Mouse (Mus musculus): ENCODE measurements around the gene Reep1.

Reep1 gene

DNA sequence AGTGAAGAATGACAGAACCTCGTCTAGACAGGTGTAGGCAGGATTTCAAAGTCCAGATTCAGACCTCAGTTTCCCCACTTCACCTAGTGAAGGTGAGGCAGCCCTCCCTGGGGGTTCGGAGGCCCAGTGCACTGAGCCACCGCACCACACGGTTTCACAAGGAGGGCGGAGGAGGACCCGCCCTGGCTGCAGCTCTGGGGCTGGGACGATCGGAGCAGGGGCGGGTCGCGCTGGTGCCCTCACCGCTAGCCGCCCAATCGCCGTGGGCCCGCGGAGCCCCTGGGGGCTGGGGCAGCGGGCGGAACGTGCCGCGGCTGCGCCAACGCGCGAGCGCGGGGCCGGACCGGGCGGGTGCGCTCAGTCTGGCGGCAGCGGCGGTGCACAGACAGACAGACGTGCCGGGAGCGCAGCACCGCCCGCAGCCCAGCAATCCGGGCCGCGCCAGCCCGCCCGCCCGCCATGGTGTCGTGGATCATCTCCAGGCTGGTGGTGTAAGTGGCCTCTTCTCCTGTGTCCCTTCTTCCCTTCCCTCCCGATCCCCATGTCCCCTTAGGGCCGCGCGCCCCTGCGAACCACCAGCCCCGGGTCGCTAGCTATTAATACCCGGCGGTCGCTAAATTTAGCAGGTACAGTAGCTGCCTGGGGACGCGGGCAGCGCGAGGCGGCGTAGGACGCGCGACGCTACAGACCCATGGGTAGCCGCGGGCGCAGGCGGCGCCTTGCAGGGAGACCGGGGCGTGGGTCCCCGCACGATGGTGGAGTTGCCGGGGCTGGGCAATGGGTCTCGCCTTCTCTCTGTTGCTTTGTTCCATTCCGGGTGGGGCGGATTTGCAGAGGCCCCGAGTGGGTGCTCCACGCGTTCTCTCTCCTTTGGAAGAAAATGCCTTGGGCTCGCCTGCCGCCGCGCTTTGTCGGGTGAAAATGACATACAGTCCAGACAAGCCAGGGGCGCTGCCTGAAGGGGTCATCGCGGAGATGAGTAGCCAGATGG is at the start of gene Reep1:
Gene Reep1 (plus strand): TSS at position 51 of the 991 bp plus-strand sequence.
- TF ChIP-seq NANOG (IDR thresholded peaks at IDR 0.05; ENCODE audit: borderline replicate concordance, low read length) = no peak
- no peak for TF ChIP-seq CTCF (conservative IDR thresholded peaks at IDR 0.05; ENCODE audit: low read length)
- no peak for TF ChIP-seq POU5F1 (IDR thresholded peaks at IDR 0.05; ENCODE audit: borderline replicate concordance, low read length)
- Histone ChIP-seq H3K9me3 (ENCODE audit: low read length) (no peaks in the 10 kb centered on the region), H3K36me3 (ENCODE audit: insufficient read depth, low read length) (no peaks in the 10 kb centered on the region), H3K27me3 (ENCODE audit: insufficient read depth, low read length) (peaks cover 63% of the 10 kb centered on the region), H3K4me1 (replicated peaks; ENCODE audit: low read depth, low read length) (peaks cover 17% of the 10 kb centered on the region), H3K4me3 (replicated peaks; ENCODE audit: low read length) (peak within 1 kb of the TSS; percentile 82)

DNA sequence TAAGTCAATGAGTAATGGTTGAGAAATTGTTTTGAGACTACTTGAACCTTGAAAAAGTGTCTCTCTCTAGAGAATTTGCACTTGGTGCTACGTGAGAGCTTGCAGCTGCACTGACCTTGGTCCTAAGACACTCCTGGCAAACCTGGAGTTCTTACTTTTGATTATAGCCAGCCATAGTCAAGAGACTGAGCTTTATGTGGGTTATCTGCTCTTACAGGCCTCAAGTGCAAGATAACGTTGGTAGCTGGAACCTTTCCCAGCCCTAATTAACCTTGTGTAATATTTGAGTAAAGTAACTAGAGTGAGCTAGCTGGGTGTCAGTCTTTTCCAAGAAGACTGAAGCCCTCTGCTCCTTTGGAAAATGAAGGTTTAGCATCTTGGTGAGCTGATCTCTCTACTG is 49.1 kb upstream of the Reep1 start:
- Histone ChIP-seq H3K36me3 (ENCODE audit: insufficient read depth, low read length) (no peaks in the 10 kb centered on the region), H3K4me3 (replicated peaks; ENCODE audit: low read length) (no peak overlapping the region)
- TF ChIP-seq NANOG (IDR thresholded peaks at IDR 0.05; ENCODE audit: borderline replicate concordance, low read length) (no peak), POU5F1 (IDR thresholded peaks at IDR 0.05; ENCODE audit: borderline replicate concordance, low read length) (no peak), CTCF (conservative IDR thresholded peaks at IDR 0.05; ENCODE audit: low read length) (no peak)

DNA sequence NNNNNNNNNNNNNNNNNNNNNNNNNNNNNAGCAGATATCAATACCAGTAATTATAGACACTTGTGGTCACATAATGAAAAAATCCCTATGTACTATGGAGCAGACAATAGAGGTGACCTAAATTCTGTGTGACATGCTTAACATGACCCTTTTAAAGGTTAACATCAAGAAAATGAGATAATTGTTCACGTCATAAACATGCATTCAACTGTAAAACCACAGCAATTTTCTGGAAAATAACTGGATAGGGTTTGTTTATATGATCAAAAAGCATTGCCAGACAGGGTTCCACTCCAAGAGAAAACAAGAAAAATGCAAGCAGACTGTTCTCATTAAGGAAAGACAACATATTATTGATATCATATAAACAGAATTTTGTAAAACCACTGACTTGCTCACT is 42.9 kb upstream of the Reep1 start:
- Histone ChIP-seq H3K27me3 (ENCODE audit: insufficient read depth, low read length) (no peaks in the 10 kb centered on the region; the same call in 1 of the 2 replicates), H3K9me3 (ENCODE audit: low read length) (no peaks in the 10 kb centered on the region), H3K36me3 (ENCODE audit: insufficient read depth, low read length) (no peaks in the 10 kb centered on the region), H3K4me1 (replicated peaks; ENCODE audit: low read depth, low read length) (no peaks in the 10 kb centered on the region), H3K4me3 (replicated peaks; ENCODE audit: low read length) (no peak overlapping the region)
- TF ChIP-seq POU5F1 (IDR thresholded peaks at IDR 0.05; ENCODE audit: borderline replicate concordance, low read length) (no peak), NANOG (IDR thresholded peaks at IDR 0.05; ENCODE audit: borderline replicate concordance, low read length) (no peak), CTCF (conservative IDR thresholded peaks at IDR 0.05; ENCODE audit: low read length) (no peak)

More for the DNA sequence above, 49.1 kb upstream of the Reep1 start:
- Histone ChIP-seq H3K9me3 (ENCODE audit: low read length) (no peaks in the 10 kb centered on the region), H3K27me3 (ENCODE audit: insufficient read depth, low read length) (no peaks in the 10 kb centered on the region), H3K4me1 (replicated peaks; ENCODE audit: low read depth, low read length) (no peaks in the 10 kb centered on the region)

DNA sequence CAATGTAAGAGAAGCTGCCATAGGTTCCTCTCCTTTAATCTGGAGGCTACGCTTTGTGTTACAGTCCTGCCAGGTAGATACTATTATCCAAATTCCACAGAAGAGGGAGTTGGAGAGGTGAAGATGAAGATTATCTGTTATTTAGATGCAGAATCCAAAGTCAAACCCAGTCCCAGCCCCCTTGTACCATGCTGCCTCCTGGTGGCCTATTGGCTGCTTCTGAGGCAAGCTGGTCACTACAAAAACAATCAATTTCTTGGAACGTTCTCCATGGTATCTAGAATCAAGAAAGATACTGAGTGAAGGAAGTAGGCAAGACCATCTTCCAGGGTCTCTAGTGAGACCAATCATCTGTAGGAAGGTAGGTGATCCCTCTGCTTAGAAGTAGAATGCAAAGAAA is 34.2 kb upstream of the Reep1 start:
- H3K4me1 ChIP-seq (replicated peaks; ENCODE audit: low read depth, low read length) = no peaks in the 10 kb centered on the region
- no peaks in the 10 kb centered on the region for H3K27me3 ChIP-seq (ENCODE audit: insufficient read depth, low read length)
- no peak overlapping the region for H3K4me3 ChIP-seq (replicated peaks; ENCODE audit: low read length)
- TF ChIP-seq NANOG (IDR thresholded peaks at IDR 0.05; ENCODE audit: borderline replicate concordance, low read length) (no peak), CTCF (conservative IDR thresholded peaks at IDR 0.05; ENCODE audit: low read length) (peak; percentile 47), POU5F1 (IDR thresholded peaks at IDR 0.05; ENCODE audit: borderline replicate concordance, low read length) (no peak)
- no peaks in the 10 kb centered on the region for H3K36me3 ChIP-seq (ENCODE audit: insufficient read depth, low read length)
- H3K9me3 ChIP-seq (ENCODE audit: low read length) = no peaks in the 10 kb centered on the region

DNA sequence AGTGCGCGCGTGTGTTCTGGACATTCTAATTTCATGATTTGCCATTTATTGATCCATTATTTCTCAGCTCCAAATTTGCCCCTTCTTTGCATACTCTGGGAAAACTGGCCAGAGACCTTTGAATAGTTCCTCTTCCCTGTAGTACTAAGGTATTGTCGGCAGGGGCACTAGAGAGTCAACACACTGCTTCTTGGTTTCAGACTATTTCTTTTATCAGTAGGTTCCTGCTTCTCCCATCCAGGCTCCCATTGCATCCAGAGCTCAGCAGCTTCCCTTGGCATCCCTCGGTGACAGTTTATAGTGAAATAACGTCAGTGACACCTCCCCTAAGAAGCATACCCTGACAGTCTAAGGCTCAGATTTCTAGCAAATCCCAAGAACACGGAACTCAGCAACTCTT is 28.5 kb upstream of the Reep1 start:
- TF ChIP-seq CTCF (conservative IDR thresholded peaks at IDR 0.05; ENCODE audit: low read length) (peak; percentile 80), POU5F1 (IDR thresholded peaks at IDR 0.05; ENCODE audit: borderline replicate concordance, low read length) (no peak)
- no peak overlapping the region for H3K4me3 ChIP-seq (replicated peaks; ENCODE audit: low read length)
- H3K27me3 ChIP-seq (ENCODE audit: insufficient read depth, low read length) = no peaks in the 10 kb centered on the region
- no peaks in the 10 kb centered on the region for H3K9me3 ChIP-seq (ENCODE audit: low read length)
- H3K36me3 ChIP-seq (ENCODE audit: insufficient read depth, low read length) = no peaks in the 10 kb centered on the region
- no peaks in the 10 kb centered on the region for H3K4me1 ChIP-seq (replicated peaks; ENCODE audit: low read depth, low read length)

DNA sequence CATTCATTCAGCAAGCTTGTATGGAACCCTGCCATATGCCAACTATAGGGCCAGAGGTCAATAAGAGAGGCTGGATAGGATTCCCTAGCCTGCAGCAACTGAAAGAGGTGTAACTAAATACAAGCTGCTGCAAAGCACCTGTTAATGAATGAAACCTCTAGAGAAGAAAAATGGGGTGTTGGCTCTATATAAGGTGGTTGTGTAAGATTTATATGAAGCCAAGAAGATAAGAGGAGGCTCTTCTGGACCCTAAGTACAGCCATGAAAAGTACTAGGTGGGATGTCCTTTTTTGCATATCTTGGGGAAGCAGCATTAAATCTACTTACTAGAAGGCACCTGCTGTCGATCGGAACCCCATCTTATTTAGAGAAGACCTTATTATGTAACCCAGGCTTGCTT is 12.2 kb upstream of the Reep1 start:
- H3K4me3 ChIP-seq (replicated peaks; ENCODE audit: low read length) = no peak overlapping the region
- peaks cover 11% of the 10 kb centered on the region for H3K9me3 ChIP-seq (ENCODE audit: low read length)
- no peak for TF ChIP-seq NANOG (IDR thresholded peaks at IDR 0.05; ENCODE audit: borderline replicate concordance, low read length)
- no peak for TF ChIP-seq POU5F1 (IDR thresholded peaks at IDR 0.05; ENCODE audit: borderline replicate concordance, low read length)
- no peak for TF ChIP-seq CTCF (conservative IDR thresholded peaks at IDR 0.05; ENCODE audit: low read length)
- no peaks in the 10 kb centered on the region for H3K4me1 ChIP-seq (replicated peaks; ENCODE audit: low read depth, low read length)
- no peaks in the 10 kb centered on the region for H3K27me3 ChIP-seq (ENCODE audit: insufficient read depth, low read length)
- H3K36me3 ChIP-seq (ENCODE audit: insufficient read depth, low read length) = no peaks in the 10 kb centered on the region

DNA sequence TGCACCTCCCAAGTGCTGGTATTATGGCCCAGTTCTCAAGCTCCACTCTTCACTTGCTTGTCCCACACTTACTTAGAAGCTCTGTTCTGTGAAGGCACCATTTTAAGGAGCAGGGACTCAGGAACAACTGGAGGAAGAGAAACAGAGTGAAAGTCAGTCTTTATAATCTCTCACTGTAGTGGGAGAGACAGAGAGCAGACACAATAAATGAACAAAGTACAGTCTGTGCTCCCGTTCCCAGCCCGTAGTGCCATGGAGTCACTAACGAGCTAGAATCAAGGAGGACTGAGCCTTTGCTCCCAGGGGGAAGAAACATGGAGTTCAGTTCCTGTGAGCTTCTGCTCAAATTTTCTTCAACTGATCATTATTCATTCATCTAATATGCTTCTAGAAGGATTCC is 11.8 kb upstream of the Reep1 start:
- Histone ChIP-seq H3K4me3 (replicated peaks; ENCODE audit: low read length) (no peak overlapping the region), H3K27me3 (ENCODE audit: insufficient read depth, low read length) (no peaks in the 10 kb centered on the region), H3K36me3 (ENCODE audit: insufficient read depth, low read length) (no peaks in the 10 kb centered on the region), H3K9me3 (ENCODE audit: low read length) (peaks cover 10% of the 10 kb centered on the region), H3K4me1 (replicated peaks; ENCODE audit: low read depth, low read length) (no peaks in the 10 kb centered on the region)
- no peak for TF ChIP-seq POU5F1 (IDR thresholded peaks at IDR 0.05; ENCODE audit: borderline replicate concordance, low read length)
- no peak for TF ChIP-seq CTCF (conservative IDR thresholded peaks at IDR 0.05; ENCODE audit: low read length)
- no peak for TF ChIP-seq NANOG (IDR thresholded peaks at IDR 0.05; ENCODE audit: borderline replicate concordance, low read length)

DNA sequence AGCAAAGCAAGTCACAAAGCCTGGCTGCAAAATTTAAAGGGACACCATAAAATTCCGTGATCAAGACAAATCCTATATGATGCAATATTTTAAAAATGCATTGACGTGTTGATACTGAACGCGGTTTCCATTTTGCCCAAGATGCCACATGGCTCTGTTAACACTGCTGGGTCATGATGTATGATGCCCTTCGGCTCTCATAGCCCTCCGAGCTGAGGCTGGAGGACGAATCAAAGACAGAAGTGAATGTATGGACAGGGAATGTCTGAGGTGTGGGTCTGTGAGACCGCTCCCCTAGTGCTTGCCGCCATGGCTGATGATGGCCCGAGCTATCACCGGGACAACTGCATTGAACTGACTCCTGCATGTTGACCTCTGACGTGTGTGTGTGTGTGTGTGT is 490 bp upstream of the Reep1 start:
- TF ChIP-seq CTCF (conservative IDR thresholded peaks at IDR 0.05; ENCODE audit: low read length) (no peak), POU5F1 (IDR thresholded peaks at IDR 0.05; ENCODE audit: borderline replicate concordance, low read length) (no peak), NANOG (IDR thresholded peaks at IDR 0.05; ENCODE audit: borderline replicate concordance, low read length) (no peak)
- Histone ChIP-seq H3K9me3 (ENCODE audit: low read length) (no peaks in the 10 kb centered on the region), H3K36me3 (ENCODE audit: insufficient read depth, low read length) (no peaks in the 10 kb centered on the region)

More for the DNA sequence above, 490 bp upstream of the Reep1 start:
- Histone ChIP-seq H3K4me3 (replicated peaks; ENCODE audit: low read length) (no peak overlapping the region), H3K27me3 (ENCODE audit: insufficient read depth, low read length) (peaks cover 65% of the 10 kb centered on the region), H3K4me1 (replicated peaks; ENCODE audit: low read depth, low read length) (peaks cover 17% of the 10 kb centered on the region)

Measured in E14TG2a.4 (cell line).